Mouse (Mus musculus): ENCODE results near the gene Zfp534.
"Not testable (repeated sequence)": the region's sequence is repeated elsewhere in the genome, so short reads cannot be mapped to it uniquely, and the experiment has no call there.

The Zfp534 gene

GRCm38 (mm10) chr4:147702453-147702852, at the start of gene Zfp534:
TSS of gene Zfp534 (minus strand) at chr4:147702553.
- DNase-seq (ENCODE audit: low read depth, low spot score) = not testable (repeated sequence)

GRCm38 (mm10) chr4:147746255-147746654, 43.9 kb upstream of the Zfp534 start:
- not testable (repeated sequence) for DNase-seq (ENCODE audit: low read depth, low spot score)

- peak; percentile 68 for DNase-seq (ENCODE audit: low read depth, low spot score)
These were observed 36.5 kb upstream of the Zfp534 start for GRCm38 (mm10) chr4:147738636-147739369.

- DNase-seq (ENCODE audit: low read depth, low spot score) = not testable (repeated sequence)
These were observed 47.1 kb downstream of the Zfp534 start for GRCm38 (mm10) chr4:147655245-147655644.

GRCm38 (mm10) chr4:147647407-147647806, 54.9 kb downstream of the Zfp534 start:
- DNase-seq (ENCODE audit: low read depth, low spot score) = not testable (repeated sequence)

- DNase-seq (ENCODE audit: low read depth, low spot score) = not testable (repeated sequence)
These were observed 59.9 kb downstream of the Zfp534 start, which contains the start of gene Zfp979 for GRCm38 (mm10) chr4:147642413-147642812. TSS of gene Zfp979 (minus strand) at chr4:147642513.

- DNase-seq (ENCODE audit: low read depth, low spot score) = not testable (repeated sequence)
These were observed 60.4 kb downstream of the Zfp534 start for GRCm38 (mm10) chr4:147641932-147642331.

- not testable (repeated sequence) for DNase-seq (ENCODE audit: low read depth, low spot score)
These were observed 68.5 kb downstream of the Zfp534 start for GRCm38 (mm10) chr4:147633818-147634262.
